Mouse (Mus musculus): ENCODE data around the gene Mtfr1l. TPM values are rescaled to one million over a fixed set of nuclear protein-coding genes. Genes with fewer than 3 reads are reported as not detected.
A peak's percentile ranks its signal among the peaks of the same experiment; 100 is the strongest.

The Mtfr1l gene
- polyA plus RNA-seq, 1 experiment = 37.4 TPM

- H3K4me1 ChIP-seq (ENCODE audit: control insufficient read depth, insufficient read depth, insufficient read length) = no peaks in the 10 kb centered on the region
- whole genome bisulfite sequencing = 7% methylated on average over 9 of the region's 9 CpGs
- no peak overlapping the region for H3K27ac ChIP-seq (ENCODE audit: insufficient read depth, low read length)
- H3K27me3 ChIP-seq (ENCODE audit: control insufficient read depth, insufficient read depth, low read length) = no peaks in the 10 kb centered on the region
- DNase-seq (ENCODE audit: low read depth in 1 of 2, low spot score in 2 of 2) = peak; percentile 74 to 88
- TF ChIP-seq CTCF (IDR thresholded peaks at IDR 0.05; ENCODE audit: extremely low read depth, insufficient read depth, insufficient read length, insufficient replicate concordance) (peak; percentile 100), POLR2A (IDR thresholded peaks at IDR 0.05; ENCODE audit: low read depth, low read length) (no peak)
- H3K36me3 ChIP-seq (ENCODE audit: control insufficient read depth, insufficient read depth, low read length) = no peaks in the 10 kb centered on the region; the same call in 1 of the 2 replicates
- H3K4me3 ChIP-seq (ENCODE audit: extremely low read depth, insufficient read depth, insufficient read length) = no peak overlapping the region
These were observed 57.2 kb downstream of the Mtfr1l start for GRCm38 (mm10) chr4:134478031-134478430.

- H3K36me3 ChIP-seq (ENCODE audit: control insufficient read depth, insufficient read depth, low read length) = no peaks in the 10 kb centered on the region; the same call in 1 of the 2 replicates
- H3K4me3 ChIP-seq (ENCODE audit: extremely low read depth, insufficient read depth, insufficient read length) = no peak overlapping the region
- 89% methylated on average over 8 of the region's 8 CpGs for WGBS
- H3K27me3 ChIP-seq (ENCODE audit: control insufficient read depth, insufficient read depth, low read length) = no peaks in the 10 kb centered on the region
- TF ChIP-seq POLR2A (IDR thresholded peaks at IDR 0.05; ENCODE audit: low read depth, low read length) (no peak), CTCF (IDR thresholded peaks at IDR 0.05; ENCODE audit: extremely low read depth, insufficient read depth, insufficient read length, insufficient replicate concordance) (no peak)
- DNase-seq (ENCODE audit: low read depth in 1 of 2, low spot score in 2 of 2) = no peak
- no peaks in the 10 kb centered on the region for H3K4me1 ChIP-seq (ENCODE audit: control insufficient read depth, insufficient read depth, insufficient read length)
- no peak overlapping the region for H3K27ac ChIP-seq (ENCODE audit: insufficient read depth, low read length)
These were observed 58.3 kb downstream of the Mtfr1l start for GRCm38 (mm10) chr4:134476899-134477298.

Other genes starting within 250 kb of the Mtfr1l start
- gene Pdik1l, start 247.5 kb downstream of the Mtfr1l start, polyA plus RNA-seq (2012; rRNA removed) = 3.6 and 3.9 TPM in 2 replicates
- 0.12 and 0.32 TPM in 2 replicates for gene Trim63, start 220.3 kb downstream of the Mtfr1l start, polyA plus RNA-seq (2012; rRNA removed)
- 1.5 and 4.0 TPM in 2 replicates for gene Slc30a2, start 192.2 kb downstream of the Mtfr1l start, polyA plus RNA-seq (2012; rRNA removed)
- 7.2 and 8.5 TPM in 2 replicates for gene Extl1, start 151.5 kb downstream of the Mtfr1l start, polyA plus RNA-seq (2012; rRNA removed)
- 3.8 and 4.9 TPM in 2 replicates for gene Pafah2, start 139.1 kb downstream of the Mtfr1l start, polyA plus RNA-seq (2012; rRNA removed)
- gene Stmn1, start 67.1 kb downstream of the Mtfr1l start, polyA plus RNA-seq (2012; rRNA removed) = 13.8 and 17.1 TPM in 2 replicates
- gene Paqr7, start 38.7 kb downstream of the Mtfr1l start, polyA plus RNA-seq (2012; rRNA removed) = 29.4 and 36.2 TPM in 2 replicates
- 0.39 and 0.80 TPM in 2 replicates for gene Aunip, start 24.4 kb downstream of the Mtfr1l start, polyA plus RNA-seq (2012; rRNA removed)
- 8.0 and 8.3 TPM in 2 replicates for gene Selenon, start 16.8 kb upstream of the Mtfr1l start, polyA plus RNA-seq (2012; rRNA removed)
- 6.9 and 7.7 TPM in 2 replicates for gene Man1c1, start 168.9 kb upstream of the Mtfr1l start, polyA plus RNA-seq (2012; rRNA removed)
- gene Ldlrap1, start 232.6 kb upstream of the Mtfr1l start, polyA plus RNA-seq (2012; rRNA removed) = 26.7 and 29.8 TPM in 2 replicates